Mouse (Mus musculus) frontal cortex, postnatal 10 days (tissue): ENCODE data around the gene 1700021F07Rik.

Experiments used
- DNase-seq, 2 experiments: peaks; one replicate each; pipeline ENCODE4 v3.0.0; 2022; ENCODE audit warnings: low spot score in 2 of 2, mixed read lengths in 1 of 2

1700021F07Rik gene

GRCm38 (mm10) chr2:173563336-173563735 lies 41.0 kb downstream of the 1700021F07Rik start:
- DNase-seq, result no peak

DNA sequence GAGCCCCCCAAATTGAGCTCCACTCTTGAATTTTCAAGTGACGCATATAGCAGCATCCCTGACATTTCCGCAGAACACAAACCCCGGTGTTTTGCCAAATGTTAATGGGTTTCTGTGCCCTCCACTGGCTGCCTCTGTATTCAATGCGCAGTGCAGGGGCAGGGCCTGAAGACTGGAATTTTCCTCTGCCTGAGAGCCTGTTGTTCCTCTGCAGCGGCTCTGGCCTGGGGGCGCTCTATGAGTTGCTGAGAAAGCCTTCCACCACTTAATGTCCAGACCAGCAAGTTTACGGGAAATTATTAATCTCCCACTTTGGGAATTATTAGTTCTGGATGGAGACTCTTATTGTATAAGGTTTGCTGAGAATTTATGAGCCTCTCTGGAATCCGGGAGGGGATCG lies 41.8 kb downstream of the 1700021F07Rik start:
- DNase-seq, result no peak
